Mouse (Mus musculus) lung, postnatal 10 days (tissue): ENCODE data around the gene Kdm4d.
"Not testable (repeated sequence)": the region's sequence is repeated elsewhere in the genome, so short reads cannot be mapped to it uniquely, and the experiment has no call there.

ENCODE experiments used
- DNase-seq: peaks from one replicate; pipeline ENCODE4 v3.0.0; 2021

The Kdm4d gene

DNA sequence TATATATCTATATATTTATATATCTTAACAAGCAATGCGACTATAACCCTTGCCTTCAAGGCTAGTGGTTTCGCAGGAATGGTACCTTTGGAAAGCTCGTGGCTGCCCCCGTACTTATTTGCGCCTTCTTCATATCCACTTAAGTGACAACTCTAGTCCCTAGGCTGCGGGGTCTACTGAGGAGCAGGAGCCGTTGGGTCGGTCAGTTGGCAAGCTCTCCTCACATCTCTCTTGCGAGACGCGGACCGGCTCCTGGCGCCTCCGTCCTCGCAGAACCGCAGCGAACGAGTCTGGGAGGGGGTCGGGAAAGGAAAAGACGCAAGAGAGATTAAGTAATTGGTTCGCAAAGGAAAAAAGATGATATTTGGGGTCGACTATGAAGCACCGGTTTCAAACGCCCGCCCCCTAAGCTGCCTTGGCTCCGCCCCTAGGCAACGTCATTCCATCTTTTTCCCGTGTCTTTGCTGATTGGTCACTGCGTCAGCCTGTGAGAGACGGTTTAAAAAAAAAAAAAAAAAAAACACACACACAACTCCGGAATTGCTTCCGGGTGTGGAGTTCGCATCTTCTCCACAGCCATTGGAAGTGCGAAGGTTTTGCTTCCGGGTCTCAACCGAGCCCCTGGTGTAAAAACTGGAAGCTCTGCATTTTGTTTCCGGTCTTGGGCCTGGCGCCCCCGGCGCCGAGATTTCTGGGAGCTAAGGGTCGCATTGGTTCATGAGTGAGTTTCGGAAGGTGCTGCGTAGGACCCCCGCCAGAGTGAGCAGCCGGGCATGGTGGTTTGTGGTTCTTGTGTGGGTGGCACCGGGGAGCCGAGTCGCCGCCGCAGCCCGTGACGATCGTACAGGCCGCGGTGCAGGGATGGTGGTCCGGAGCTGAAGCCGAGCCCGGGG lies at the start of gene Kdm4d, which contains the start of gene Cwc15:
Kdm4d (minus strand) TSS at position 460 of the 893 bp plus-strand sequence.
Cwc15 (plus strand) TSS at position 595 of the 893 bp plus-strand sequence.
- peak; percentile 97 for DNase-seq

DNA sequence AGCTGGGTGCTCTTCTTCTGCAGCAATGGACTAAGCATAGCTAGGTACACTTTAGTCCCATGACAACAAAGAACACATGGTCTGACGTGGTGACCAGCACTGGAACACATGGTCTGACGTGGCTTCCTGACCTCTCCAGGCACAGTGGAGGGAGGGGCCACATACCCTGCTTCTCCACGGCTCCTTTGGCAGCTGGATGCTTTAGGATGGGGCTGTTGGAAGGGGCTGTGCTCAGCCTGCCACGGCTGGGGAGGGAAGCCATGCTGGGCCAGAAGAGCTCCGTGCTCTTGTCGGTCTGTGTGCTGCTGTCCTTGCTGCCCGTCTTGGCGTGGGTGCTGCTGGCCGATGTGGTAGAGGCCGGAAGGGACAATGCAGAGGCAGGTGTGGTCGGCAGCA lies 48.1 kb upstream of the Kdm4d start:
- no peak for DNase-seq

DNA sequence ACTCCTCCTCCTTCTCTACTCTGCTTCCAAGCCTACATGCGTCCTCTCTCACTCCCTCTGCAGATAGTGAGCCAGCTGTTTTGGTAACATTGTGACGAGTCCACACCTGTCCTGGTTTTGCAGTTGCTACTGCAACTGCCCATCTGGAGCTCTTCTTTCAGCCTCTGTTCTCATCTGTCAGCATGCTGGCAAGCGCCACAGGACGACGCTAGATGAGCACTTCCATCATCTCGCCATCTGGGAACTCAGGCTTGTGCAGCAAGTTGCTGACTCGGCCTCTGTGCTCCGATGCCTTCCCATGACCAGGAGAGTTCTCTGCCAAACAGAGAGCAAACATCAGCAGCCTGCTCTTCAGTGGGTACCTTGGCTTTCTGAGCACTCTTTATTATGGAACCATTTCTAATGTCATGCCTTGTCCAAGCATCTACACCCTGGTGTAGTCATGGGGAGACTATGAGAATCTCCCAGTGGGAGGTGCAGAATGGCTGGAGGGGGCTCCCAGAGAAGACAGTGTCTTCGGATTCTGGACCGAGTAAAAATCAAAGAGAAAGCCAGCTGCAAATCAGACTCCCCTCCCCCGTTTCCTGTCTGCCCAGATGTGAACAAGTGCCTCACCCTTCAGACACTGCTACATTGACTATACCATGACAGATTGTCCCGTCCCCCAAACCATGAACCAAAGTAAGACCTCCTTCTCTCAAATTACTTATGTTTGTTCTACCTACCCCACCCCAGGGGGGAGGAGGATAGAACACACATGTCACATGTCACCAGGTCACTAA lies 47.5 kb upstream of the Kdm4d start:
- DNase-seq: peak; percentile 60

DNA sequence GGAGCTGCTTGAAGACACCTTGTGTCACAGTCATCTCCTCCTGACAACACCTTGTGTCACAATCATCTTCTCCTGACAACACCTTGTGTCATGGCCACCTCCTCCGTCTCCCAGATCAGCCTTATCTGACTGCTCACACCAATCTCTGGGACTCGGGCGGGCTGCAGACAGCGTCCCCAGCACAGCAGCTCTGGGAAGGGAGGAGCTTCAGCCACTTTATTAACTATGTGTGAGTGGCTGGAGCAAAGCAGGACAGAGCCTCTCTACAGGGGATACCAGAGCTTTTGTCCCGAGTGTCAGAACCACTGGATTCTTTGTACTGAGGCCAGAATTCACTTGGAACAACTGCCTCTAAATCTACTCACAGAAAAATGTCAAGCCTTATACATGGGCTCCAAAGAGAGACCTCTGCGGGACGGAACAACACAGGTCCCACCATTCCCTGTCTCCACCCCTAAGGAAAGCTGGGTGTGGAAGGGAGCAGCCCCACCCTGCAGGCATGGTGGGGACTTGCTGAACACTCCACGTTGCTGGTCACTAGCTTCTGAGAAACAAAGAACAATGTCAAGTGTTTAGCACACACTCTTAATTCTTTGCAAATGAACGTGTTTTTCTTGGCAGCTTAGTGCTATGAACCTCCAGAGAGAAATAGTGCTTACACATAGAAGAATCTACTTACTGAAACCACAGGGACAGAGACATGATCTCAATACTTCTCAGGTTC lies 43.9 kb upstream of the Kdm4d start:
- DNase-seq: peak; percentile 57

DNA sequence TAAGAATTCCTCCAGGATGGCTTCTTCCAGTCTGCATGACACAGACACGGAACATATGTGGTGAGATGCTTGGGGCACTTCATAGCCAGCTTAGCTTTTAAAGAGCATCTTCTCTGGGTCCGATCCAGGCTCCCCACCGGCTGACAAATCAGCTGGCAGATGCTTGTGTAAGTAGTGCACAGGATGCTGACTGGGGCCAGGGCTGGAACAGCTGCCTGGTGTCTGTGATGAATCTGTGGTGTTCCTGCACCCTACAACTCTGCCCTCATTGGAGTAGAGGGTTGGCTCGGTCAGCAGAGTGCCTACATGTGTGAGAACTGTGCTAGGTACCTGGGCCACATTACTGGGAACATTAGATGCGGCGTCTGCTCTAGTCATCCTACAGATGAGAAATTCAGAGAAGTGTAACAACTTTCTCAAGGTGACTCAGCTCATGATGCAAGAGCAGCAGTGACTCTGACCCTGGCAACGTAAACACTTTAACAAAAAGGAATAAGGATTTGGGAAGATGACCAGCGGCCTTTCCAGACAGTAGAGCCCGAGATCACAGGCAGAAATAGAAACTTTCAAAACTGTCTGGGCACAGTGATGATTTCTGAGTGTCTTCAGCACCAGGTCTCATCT lies 34.7 kb upstream of the Kdm4d start:
- no peak for DNase-seq

DNA sequence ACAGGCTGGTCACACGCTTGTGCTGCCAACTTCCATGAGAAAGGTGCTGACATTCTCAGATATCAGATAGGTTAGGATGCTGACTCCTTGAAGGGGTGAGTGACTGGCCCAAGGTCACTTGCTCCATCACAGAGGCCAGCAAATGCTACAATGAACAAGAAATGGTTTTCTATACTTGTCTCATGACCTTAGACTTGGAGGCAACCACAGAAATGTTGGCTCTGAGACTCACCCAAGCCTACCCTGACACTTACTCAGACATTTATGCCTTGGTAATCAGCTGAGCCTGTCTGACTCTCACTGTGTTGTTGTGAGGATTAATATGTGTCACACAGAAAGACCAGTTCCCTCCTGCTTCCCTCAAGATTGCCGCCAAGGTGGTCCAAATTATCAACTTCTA lies 33.4 kb upstream of the Kdm4d start:
- DNase-seq: no peak

DNA sequence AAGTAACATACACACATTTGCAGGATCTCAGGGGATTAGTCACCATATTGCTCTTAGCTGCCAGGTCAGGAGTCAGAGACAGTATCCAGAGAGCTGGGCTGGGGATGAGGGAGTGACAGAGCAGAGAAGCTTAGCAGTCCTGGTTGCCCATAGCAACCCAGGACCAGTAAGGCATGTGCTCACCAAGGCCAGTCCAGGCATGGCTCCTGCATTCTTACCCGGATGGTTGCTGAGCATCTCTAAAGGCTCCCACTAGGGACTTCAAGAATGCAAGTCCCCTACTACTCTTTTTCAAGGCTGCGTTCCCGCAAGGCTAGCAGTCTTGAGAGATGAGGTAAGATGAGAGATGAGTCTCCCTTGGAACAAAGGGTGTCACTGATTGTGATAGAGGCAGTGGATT lies 32.0 kb upstream of the Kdm4d start:
- no peak for DNase-seq

DNA sequence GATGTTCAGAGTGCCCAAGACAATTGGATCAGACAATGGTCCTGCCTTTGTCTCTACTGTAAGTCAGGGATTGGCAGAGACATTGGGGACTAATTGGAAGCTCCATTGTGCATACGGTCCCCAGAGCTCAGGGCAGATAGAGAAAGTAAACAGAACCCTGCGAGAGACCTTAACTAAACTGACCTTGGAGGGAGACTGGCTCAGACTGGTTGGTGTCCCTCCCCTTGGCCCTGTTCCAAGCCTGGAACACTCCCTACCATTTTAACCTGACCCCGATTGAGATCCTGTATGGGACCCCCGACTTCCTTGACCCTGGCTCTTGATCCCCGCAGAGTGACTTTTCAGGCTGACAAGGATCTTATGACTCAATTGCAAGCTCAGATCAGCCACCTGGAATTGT lies 29.7 kb upstream of the Kdm4d start:
- DNase-seq: no peak

DNA sequence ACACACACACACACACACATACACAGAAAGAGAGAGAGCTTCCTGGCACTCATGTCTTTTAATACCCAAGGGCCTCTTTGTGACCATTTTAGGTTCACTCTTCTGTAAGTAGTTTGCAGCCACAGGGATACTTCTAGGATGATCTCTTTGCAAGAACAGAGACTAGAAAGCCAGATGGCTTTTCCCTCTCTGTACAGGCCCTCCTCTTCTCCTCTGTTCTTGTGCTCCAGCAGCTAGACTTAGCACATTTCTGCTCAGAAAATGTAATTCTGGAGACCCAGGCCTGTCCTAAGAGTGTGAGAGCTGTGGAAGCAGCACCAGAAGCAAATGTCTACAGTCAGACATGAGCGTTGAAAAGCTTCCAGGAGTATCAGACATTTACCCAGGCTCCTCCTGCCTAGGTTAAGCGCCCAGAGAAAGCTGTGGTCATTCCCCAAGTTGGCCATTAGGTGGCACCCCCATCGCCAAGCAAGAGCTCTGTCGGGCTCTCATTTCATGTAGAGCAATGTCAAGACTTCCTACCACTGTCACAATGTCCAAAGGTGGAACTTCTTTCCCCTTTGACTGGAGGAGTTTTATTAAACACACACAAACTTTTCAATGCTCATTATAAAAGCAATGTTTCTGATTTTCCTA lies 23.2 kb upstream of the Kdm4d start:
- peak; percentile 91 for DNase-seq

DNA sequence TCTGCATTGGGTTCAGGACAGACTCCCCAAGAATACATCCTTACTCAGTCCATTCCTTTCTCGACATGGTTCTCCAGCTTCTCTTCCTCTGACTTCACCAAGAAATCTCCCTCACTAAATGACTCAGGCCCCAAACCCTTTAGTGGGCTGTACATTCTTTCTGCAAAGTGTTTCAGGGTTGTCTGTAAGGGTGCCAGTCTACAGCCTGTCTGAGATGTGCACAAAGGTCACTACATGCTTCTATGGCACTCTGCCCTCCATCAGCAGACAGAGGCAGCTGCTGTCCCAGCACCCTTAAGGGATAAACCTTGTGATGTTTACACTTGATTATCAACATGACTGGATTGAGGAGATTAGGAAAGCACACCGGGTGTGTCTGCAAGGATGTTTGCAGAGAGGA lies 21.4 kb upstream of the Kdm4d start:
- no peak for DNase-seq

DNA sequence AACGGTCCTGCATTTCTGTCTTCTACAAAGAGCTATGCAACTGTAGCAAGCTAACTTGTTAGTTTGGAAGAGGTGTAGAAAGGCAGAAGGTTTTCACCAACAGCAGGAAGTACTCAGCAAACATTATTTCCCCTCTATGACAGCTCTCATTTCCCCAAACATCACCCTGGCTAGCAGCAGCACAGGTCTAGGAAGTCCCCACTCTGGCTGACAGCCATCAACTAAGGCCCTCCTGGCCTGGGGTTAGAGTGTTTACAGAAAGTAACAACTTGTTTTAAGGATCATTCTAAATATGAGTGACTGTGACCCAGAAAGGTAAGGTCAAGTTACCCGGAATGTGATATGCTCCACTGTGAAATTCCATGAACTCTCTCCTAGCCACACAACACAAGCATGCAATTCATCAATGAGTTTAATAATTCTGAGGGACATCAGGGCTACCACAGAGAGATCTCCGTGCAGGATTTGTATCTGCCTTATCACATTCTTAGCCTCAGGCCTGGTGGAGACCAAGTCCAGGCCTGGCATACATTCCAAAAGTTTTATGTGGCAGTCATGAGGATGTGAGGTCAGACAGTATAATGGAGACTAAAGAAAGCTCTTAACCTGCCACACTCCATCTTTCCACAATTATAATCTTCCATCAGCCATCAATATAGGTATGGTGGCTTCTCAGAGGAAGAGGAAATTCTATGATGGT lies 20.8 kb upstream of the Kdm4d start:
- DNase-seq: no peak

DNA sequence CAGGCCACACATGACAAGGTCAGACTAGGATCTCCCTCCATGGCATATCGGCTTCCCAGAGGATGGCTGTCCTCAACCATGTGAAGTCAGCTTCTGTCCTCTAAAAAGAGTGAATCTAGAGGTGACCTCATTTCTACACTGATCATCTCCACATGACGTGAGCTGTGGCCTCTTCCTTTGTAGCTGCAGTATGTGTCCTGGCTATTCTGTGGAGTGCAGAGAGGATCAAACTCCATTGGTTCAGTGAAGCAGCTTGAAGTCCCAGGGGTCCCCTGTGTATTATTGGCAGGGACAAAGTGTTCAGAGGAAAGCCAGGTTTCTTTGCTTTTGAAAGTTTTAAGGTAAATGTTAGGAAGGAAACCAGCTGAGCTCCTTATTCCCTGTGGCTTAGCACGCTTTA lies 17.8 kb upstream of the Kdm4d start:
- DNase-seq: no peak

DNA sequence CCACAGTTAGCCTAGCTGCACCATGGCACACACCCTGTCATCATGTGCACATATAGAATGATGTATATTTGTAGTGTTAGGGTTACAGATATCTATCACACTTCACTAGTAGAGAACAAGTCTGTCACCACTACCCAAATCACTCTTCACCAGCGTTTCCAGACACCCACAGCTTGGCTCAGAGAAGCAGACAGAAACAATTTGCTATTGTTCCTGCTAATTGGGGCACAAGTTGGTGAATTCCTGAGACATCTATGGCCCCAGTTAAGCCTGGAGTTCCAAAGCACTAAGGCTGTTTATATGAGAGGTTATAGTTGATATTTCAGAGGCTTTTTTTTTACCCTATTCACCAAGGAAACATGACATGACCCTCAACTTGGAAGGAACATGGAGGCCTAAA lies 17.0 kb upstream of the Kdm4d start:
- no peak for DNase-seq

DNA sequence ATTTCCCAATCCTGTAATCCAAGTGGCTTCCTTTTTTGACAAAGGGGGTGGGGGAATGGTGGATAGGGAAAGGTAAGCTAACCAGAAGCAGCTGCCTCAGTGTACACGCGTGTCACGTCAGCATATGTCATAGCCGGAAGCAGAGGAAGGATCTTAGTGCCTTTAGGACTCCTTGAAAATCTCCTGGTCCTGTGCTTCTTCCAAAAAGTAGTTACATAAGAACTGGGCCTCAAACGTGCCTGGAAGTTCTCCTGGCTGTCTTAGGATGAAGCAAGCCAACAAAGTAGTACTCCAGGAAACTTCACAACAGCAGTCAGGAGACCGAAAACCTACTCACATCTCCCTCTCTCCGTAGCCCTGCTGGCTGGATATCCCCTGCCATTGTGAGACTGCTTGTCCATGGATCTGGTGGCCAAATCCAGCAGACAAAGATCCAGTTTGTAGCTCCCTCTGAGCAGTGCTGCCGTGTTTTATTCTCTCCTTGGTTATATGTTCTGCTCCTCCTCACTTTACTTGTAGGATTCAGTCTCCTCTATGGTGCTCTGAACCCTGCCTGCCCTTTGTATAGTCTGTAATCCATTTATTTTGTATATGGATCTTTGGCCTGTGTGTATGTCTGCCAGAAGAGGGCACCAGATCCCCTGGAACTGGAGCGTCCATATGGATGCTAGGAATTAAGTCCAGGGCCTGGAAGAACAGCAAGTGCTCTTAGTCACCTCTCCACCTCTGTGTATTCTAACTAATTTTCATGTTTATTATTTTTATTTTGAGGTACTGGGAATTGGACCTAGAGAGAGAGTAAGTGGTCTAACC lies 12.6 kb upstream of the Kdm4d start:
- DNase-seq: peak; percentile 57

DNA sequence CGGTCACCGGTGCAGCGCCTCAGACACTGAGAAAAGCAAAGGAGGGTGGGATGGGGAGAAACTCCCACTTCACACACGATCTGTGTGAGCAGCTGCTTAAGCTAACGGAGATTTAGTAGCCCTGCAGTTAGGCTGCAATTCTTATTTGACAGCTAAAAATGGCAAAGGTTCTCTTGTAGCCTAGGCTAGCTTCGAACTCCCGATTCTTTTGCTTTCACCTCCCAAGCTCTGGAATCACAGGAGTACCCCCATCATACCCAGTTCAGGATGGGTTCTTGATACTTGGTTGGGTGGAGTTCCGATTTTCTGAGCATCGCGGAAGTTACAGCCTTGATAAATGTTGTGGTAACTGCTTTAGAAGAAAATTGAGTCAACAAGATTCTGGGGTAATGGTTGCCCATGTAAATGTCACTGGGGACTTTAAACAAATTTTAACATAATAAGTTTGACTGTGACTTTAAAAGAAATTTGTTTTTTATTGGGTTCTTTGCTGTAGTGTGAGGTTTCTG lies 688 bp upstream of the Kdm4d start:
- DNase-seq: no peak

DNA sequence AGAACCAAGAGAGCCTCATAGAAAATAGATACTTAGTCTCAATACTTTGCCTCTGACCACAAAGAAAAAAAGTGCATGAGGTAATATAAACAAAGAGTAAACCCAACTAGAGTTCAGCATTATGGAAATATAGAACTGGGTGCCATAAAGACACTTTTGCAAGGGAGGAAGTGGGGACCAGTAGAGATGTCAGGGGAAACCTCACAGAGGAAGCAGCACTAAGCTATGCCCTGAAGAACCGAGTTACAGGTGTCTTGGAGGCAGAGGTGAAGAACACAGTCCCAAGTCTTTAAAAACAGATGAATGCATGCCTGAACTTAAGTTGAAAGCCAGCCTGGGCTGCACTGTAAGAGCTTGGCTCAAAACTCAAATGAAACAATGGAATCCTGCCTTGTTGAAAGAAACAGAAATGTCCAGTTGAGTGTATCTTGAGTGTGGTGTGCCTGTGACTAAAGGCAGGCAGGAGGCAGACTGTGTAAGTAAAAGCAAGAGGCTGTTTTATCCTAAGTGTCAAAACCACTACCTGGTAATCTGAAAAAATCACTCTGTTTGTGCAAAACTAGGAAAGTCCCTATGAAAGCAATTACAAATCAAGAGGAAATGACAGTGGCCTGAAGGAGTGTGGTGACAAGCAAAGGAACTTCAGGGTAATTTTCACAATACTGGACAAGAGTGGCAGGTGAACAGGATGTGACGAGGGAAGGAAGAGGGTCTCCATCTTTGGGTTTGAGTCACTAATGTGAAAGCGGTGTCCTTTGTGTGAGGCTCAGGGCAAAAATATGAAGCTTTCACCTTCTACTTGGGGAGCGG lies 1.2 kb downstream of the Kdm4d start:
- DNase-seq: no peak

DNA sequence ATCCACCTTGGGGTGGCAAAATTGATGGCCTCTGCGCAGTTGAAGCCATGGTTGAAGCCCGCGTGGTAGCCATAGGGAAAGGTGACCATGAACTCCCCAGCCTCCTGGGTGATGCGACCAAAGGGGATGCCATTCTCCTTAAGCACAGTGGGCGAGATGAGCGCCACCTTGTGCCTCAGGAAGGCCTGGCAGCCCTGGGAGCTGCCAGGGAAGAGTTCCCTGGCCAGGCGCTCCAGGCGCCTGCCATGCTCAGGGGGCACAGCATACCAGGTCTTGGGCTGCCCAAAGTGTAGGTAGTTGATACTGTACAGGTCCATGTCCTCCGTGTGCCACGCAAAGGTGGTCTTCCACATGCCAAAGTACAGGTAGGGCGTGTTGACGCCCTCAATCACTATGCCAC lies 36.6 kb downstream of the Kdm4d start:
- DNase-seq: not testable (repeated sequence)

DNA sequence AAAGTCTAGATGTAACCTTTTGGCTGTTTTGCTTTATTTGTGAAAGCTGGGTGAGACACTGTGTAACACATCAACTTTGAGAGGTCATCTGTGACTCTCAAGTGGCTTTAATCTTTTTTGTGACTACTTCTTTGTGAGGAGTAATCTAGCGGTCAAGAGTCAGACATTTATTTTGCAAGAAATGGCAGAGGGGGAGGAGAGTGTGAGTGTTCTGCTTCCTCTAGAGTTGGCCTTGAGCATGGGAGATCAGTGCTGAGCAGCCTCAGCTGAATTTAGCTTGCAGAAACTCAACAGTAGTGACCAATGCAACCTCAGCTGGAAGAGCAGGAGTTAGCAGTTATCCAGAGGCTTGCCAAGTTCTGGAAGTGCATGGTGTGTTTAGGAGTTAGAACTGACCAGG lies 37.7 kb downstream of the Kdm4d start:
- DNase-seq: not testable (repeated sequence)

DNA sequence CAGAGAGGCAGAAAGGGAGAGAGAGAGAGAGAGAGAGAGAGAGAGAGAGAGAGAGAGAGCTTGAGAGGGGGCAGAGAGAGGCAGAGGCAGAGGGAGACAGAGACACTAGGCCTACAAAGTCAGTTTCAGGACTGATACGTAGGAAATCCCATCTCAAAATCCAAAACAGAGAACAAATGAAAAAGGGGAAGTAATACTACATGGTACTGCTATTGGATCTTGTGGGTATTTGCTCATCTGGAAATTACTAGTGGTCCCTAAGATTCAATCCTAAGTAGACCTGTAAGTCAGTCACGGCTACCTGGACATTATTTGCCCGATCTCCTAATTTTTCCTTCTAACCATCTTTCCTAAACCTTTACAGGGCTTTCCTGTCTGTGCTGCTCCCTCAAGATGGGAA lies 44.0 kb downstream of the Kdm4d start:
- no peak for DNase-seq

DNA sequence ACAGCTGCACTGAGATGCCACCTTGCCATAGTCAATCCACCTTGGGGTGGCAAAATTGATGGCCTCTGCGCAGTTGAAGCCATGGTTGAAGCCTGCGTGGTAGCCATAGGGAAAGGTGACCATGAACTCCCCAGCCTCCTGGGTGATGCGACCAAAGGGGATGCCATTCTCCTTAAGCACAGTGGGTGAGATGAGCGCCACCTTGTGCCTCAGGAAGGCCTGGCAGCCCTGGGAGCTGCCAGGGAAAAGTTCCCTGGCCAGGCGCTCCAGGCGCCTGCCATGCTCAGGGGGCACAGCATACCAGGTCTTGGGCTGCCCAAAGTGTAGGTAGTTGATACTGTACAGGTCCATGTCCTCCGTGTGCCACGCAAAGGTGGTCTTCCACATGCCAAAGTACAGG lies 49.2 kb downstream of the Kdm4d start:
- DNase-seq: peak; percentile 14
